Mouse (Mus musculus): ENCODE results near the gene Dlg5.

DNA sequence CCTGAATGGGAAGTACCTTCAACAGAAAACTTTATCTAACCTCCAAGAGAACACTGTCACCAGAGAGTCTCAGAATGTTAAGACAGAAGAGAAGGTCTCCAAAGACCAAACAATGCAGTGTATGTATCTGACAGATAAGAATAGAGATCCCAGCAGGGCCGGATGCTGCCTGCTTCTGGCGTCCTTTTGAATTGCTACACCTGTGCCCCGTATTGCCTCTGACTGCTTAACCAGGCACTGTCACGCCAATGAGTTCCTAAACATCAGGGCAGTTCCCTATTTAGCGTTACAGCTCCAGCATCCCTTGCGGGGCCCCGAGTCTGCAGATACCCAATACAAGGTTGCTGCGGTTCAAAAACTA lies 28.4 kb downstream of the Dlg5 start:
- no peak for TF ChIP-seq CTCF (conservative IDR thresholded peaks at IDR 0.05; ENCODE audit: low read length)
- TF ChIP-seq POU5F1 (IDR thresholded peaks at IDR 0.05; ENCODE audit: borderline replicate concordance, low read length) = no peak
- TF ChIP-seq NANOG (IDR thresholded peaks at IDR 0.05; ENCODE audit: borderline replicate concordance, low read length) = no peak
